Mouse (Mus musculus): Measurements from ENCODE around the gene Cachd1.

DNA sequence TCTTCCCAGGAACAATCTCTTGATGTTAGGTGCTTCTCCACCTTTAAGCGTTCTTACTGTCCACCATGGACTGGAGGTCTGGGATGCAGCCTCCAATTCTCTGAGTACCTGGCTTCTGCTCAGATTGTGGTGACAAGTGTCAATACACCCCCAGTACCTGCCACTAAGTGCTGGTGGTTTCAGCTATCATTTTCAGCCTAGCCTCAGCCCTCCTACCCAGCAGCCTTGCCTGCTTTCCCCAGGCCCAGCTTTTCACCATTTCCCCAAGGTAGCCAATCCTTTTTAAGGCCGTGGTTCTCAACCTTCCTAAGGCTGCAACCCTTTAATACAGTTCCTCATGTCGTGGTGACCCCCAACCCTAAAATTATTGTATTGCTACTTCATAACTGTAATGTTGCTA, 224.1 kb downstream of the Cachd1 start:
- TF ChIP-seq CTCF (IDR thresholded peaks at IDR 0.05; ENCODE audit: low read depth) (no peak), EP300 (optimal IDR thresholded peaks at IDR 0.05) (no peak)

Measured in stomach, postnatal 0 days (tissue).